Mouse (Mus musculus): ENCODE results near the gene Rxrb. TPM values are rescaled to one million over a fixed set of nuclear protein-coding genes. Genes with fewer than 3 reads are reported as not detected.
A peak's percentile ranks its signal among the peaks of the same experiment; 100 is the strongest.

Rxrb gene
- polyA plus RNA-seq, 1 experiment: 45.8 TPM

GRCm38 (mm10) chr17:34026221-34026620, 5.4 kb upstream of the Rxrb start:
- Histone ChIP-seq H3ac (ENCODE audit: control insufficient read depth, insufficient read length) (no peak overlapping the region), H3K4me2 (ENCODE audit: low read depth) (peak overlapping the region; percentile 18), H3K4me3 (peak overlapping the region; percentile 51), H3K79me2 (ENCODE audit: control insufficient read depth, insufficient read depth) (peaks cover 22% of the 10 kb centered on the region), H3K27me3 (ENCODE audit: control insufficient read depth, insufficient read depth, insufficient read length) (no peaks in the 10 kb centered on the region), H3K36me3 (ENCODE audit: control insufficient read depth, insufficient read depth) (peaks cover 12% of the 10 kb centered on the region)
- TF ChIP-seq POLR2AphosphoS2 (IDR thresholded peaks at IDR 0.05; ENCODE audit: insufficient read length, low read depth) (peak; percentile 0), MAX (IDR thresholded peaks at IDR 0.05; ENCODE audit: low read depth) (no peak)

- TF ChIP-seq POLR2A (IDR thresholded peaks at IDR 0.05; ENCODE audit: insufficient read length, low read depth): no peak
- TF ChIP-seq USF1 (IDR thresholded peaks at IDR 0.05; ENCODE audit: low read depth): peak; percentile 5
- Histone ChIP-seq H3ac (ENCODE audit: control insufficient read depth, insufficient read length) (peak overlapping the region; percentile 5), H3K79me2 (ENCODE audit: control insufficient read depth, insufficient read depth) (peaks cover 24% of the 10 kb centered on the region), H3K4me2 (ENCODE audit: low read depth) (peak overlapping the region; percentile 72), H3K27me3 (ENCODE audit: control insufficient read depth, insufficient read depth, insufficient read length) (no peaks in the 10 kb centered on the region), H3K4me3 (peak overlapping the region; percentile 33), H3K36me3 (ENCODE audit: control insufficient read depth, insufficient read depth) (peaks cover 12% of the 10 kb centered on the region)
Observed at GRCm38 (mm10) chr17:34026917-34027655, 4.5 kb upstream of the Rxrb start.

- Histone ChIP-seq H3ac (ENCODE audit: control insufficient read depth, insufficient read length) (peak within 1 kb of the TSS; percentile 5), H3K27me3 (ENCODE audit: control insufficient read depth, insufficient read depth, insufficient read length) (no peaks in the 10 kb centered on the region), H3K4me2 (ENCODE audit: low read depth) (peak within 1 kb of the TSS; percentile 72), H3K79me2 (ENCODE audit: control insufficient read depth, insufficient read depth) (peaks cover 30% of the 10 kb centered on the region), H3K4me3 (peak within 1 kb of the TSS; percentile 33), H3K36me3 (ENCODE audit: control insufficient read depth, insufficient read depth) (peaks cover 12% of the 10 kb centered on the region)
- TF ChIP-seq POLR2A (IDR thresholded peaks at IDR 0.05; ENCODE audit: insufficient read length, low read depth): peak; percentile 79
- TF ChIP-seq MYOG (IDR thresholded peaks at IDR 0.05; ENCODE audit: control insufficient read depth in 1 of 3, insufficient read depth in 1 of 3, insufficient read length in 2 of 3, low read depth in 2 of 3): peak in 1 of 3 experiments; percentile 23
- TF ChIP-seq POLR2AphosphoS2 (IDR thresholded peaks at IDR 0.05; ENCODE audit: insufficient read length, low read depth): peak; percentile 99
- TF ChIP-seq TCF12 (IDR thresholded peaks at IDR 0.05; ENCODE audit: insufficient read depth, poor library complexity, severe bottlenecking): no peak
- TF ChIP-seq SRF (IDR thresholded peaks at IDR 0.05; ENCODE audit: control insufficient read depth, insufficient read length, low read depth): peak; percentile 34
Observed at GRCm38 (mm10) chr17:34027656-34028223, 3.9 kb upstream of the Rxrb start, which contains the start of gene H2-Ke6. H2-Ke6 (minus strand) TSS chr17:34028060.

GRCm38 (mm10) chr17:34028501-34029149, 3.0 kb upstream of the Rxrb start:
- peak; percentile 53 for TF ChIP-seq POLR2AphosphoS2 (IDR thresholded peaks at IDR 0.05; ENCODE audit: insufficient read length, low read depth)
- no peak for TF ChIP-seq MYOG (IDR thresholded peaks at IDR 0.05; ENCODE audit: control insufficient read depth in 1 of 3, insufficient read depth in 1 of 3, insufficient read length in 2 of 3, low read depth in 2 of 3)
- H3K27me3 ChIP-seq (ENCODE audit: control insufficient read depth, insufficient read depth, insufficient read length): no peaks in the 10 kb centered on the region
- peaks cover 12% of the 10 kb centered on the region for H3K36me3 ChIP-seq (ENCODE audit: control insufficient read depth, insufficient read depth)
- peaks cover 39% of the 10 kb centered on the region for H3K79me2 ChIP-seq (ENCODE audit: control insufficient read depth, insufficient read depth)
- peak overlapping the region; percentile 18 for H3K4me2 ChIP-seq (ENCODE audit: low read depth)
- H3K4me3 ChIP-seq: peak overlapping the region; percentile 33
- no peak overlapping the region for H3ac ChIP-seq (ENCODE audit: control insufficient read depth, insufficient read length)

GRCm38 (mm10) chr17:34029150-34029889, 2.3 kb upstream of the Rxrb start:
- Histone ChIP-seq H3ac (ENCODE audit: control insufficient read depth, insufficient read length) (no peak overlapping the region), H3K27me3 (ENCODE audit: control insufficient read depth, insufficient read depth, insufficient read length) (no peaks in the 10 kb centered on the region), H3K4me3 (peak overlapping the region; percentile 99), H3K36me3 (ENCODE audit: control insufficient read depth, insufficient read depth) (peaks cover 12% of the 10 kb centered on the region), H3K79me2 (ENCODE audit: control insufficient read depth, insufficient read depth) (peaks cover 39% of the 10 kb centered on the region), H3K4me2 (ENCODE audit: low read depth) (peak overlapping the region; percentile 95)
- TF ChIP-seq SRF (IDR thresholded peaks at IDR 0.05; ENCODE audit: control insufficient read depth, insufficient read length, low read depth) (no peak), REST (IDR thresholded peaks at IDR 0.05; ENCODE audit: insufficient read depth, insufficient read length) (no peak)

- no peaks in the 10 kb centered on the region for H3K27me3 ChIP-seq (ENCODE audit: control insufficient read depth, insufficient read depth, insufficient read length)
- H3ac ChIP-seq (ENCODE audit: control insufficient read depth, insufficient read length): peak overlapping the region; percentile 71
Observed at GRCm38 (mm10) chr17:34029890-34030595, 1.6 kb upstream of the Rxrb start.

More at GRCm38 (mm10) chr17:34029890-34030595, 1.6 kb upstream of the Rxrb start:
- Histone ChIP-seq H3K4me2 (ENCODE audit: low read depth) (peak overlapping the region; percentile 95), H3K79me2 (ENCODE audit: control insufficient read depth, insufficient read depth) (peaks cover 39% of the 10 kb centered on the region), H3K4me3 (peak overlapping the region; percentile 99), H3K36me3 (ENCODE audit: control insufficient read depth, insufficient read depth) (peaks cover 12% of the 10 kb centered on the region)
- TF ChIP-seq E2F4 (IDR thresholded peaks at IDR 0.05; ENCODE audit: insufficient read depth): no peak
- peak; percentile 62 for TF ChIP-seq POLR2AphosphoS2 (IDR thresholded peaks at IDR 0.05; ENCODE audit: insufficient read length, low read depth)
